Mouse (Mus musculus) thymus, postnatal 0 days (tissue): ENCODE data around the gene Ltb4r2. TPM values are rescaled to one million over a fixed set of nuclear protein-coding genes. Genes with fewer than 3 reads are reported as not detected.
A peak's percentile ranks its signal among the peaks of the same experiment; 100 is the strongest.

ENCODE experiments used
- DNase-seq: peaks from one replicate; pipeline ENCODE4 v3.0.0-alpha.2; 2015; ENCODE audit warnings: low spot score
- polyA plus RNA-seq: library from polyadenylated mRNA; unstranded; fragments of >200 nt; fragmentation: Nextera tagmentation; extraction: Ambion mirVana; gene quantifications from 2 replicates; pipeline ENCODE4 v1.2.1, GENCODE M21; 2015

Gene Ltb4r2
- 0.78 and 1.2 TPM in 2 replicates for polyA plus RNA-seq

GRCm38 (mm10) chr14:55761163-55761562, at the start of gene Ltb4r2:
TSS of gene Ltb4r2 (plus strand) at chr14:55761428.
- DNase-seq, result no peak

GRCm38 (mm10) chr14:55711786-55712185, 49.4 kb upstream of the Ltb4r2 start:
- no peak for DNase-seq

GRCm38 (mm10) chr14:55713007-55713728, 48.1 kb upstream of the Ltb4r2 start:
- DNase-seq, result no peak

- DNase-seq, result no peak
These were observed 47.5 kb upstream of the Ltb4r2 start, which contains the start of gene Tgm1 for GRCm38 (mm10) chr14:55713729-55714122. TSS of gene Tgm1 (minus strand) at chr14:55713926.

- DNase-seq, result no peak
These were observed 46.3 kb upstream of the Ltb4r2 start for GRCm38 (mm10) chr14:55714893-55715292.

GRCm38 (mm10) chr14:55716271-55716670, 45.0 kb upstream of the Ltb4r2 start:
- DNase-seq, result no peak

GRCm38 (mm10) chr14:55716884-55717283, 44.3 kb upstream of the Ltb4r2 start:
- no peak for DNase-seq

- no peak for DNase-seq
These were observed 41.5 kb upstream of the Ltb4r2 start for GRCm38 (mm10) chr14:55719737-55720136.

- DNase-seq, result no peak
These were observed 40.6 kb upstream of the Ltb4r2 start for GRCm38 (mm10) chr14:55720666-55721065.

GRCm38 (mm10) chr14:55721076-55721475, 40.2 kb upstream of the Ltb4r2 start:
- no peak for DNase-seq

- DNase-seq, result peak; percentile 94
These were observed 39.4 kb upstream of the Ltb4r2 start, which contains the start of gene Rabggta for GRCm38 (mm10) chr14:55721700-55722437. TSS of gene Rabggta (minus strand) at chr14:55722263.

GRCm38 (mm10) chr14:55722438-55722945, 38.7 kb upstream of the Ltb4r2 start:
- no peak for DNase-seq

GRCm38 (mm10) chr14:55723433-55723832, 37.8 kb upstream of the Ltb4r2 start:
- DNase-seq, result no peak

- DNase-seq, result peak; percentile 92
These were observed 36.8 kb upstream of the Ltb4r2 start for GRCm38 (mm10) chr14:55724411-55724871.

GRCm38 (mm10) chr14:55726261-55726660, 35.0 kb upstream of the Ltb4r2 start:
- DNase-seq, result no peak

GRCm38 (mm10) chr14:55727889-55728685, 33.1 kb upstream of the Ltb4r2 start:
- no peak for DNase-seq

GRCm38 (mm10) chr14:55730116-55730515, 31.1 kb upstream of the Ltb4r2 start:
- no peak for DNase-seq

GRCm38 (mm10) chr14:55730531-55731032, 30.6 kb upstream of the Ltb4r2 start:
- DNase-seq, result no peak

GRCm38 (mm10) chr14:55733889-55734288, 27.3 kb upstream of the Ltb4r2 start:
- no peak for DNase-seq

- no peak for DNase-seq
These were observed 26.4 kb upstream of the Ltb4r2 start for GRCm38 (mm10) chr14:55734869-55735268.

GRCm38 (mm10) chr14:55735334-55735733, 25.9 kb upstream of the Ltb4r2 start:
- no peak for DNase-seq
